Mouse (Mus musculus) kidney, adult 2 months (tissue): Measurements from ENCODE around the gene Kremen2. TPM values are rescaled to one million over a fixed set of nuclear protein-coding genes. Genes with fewer than 3 reads are reported as not detected.

ENCODE experiments used
- DNase-seq: peaks from one replicate; pipeline ENCODE4 v3.0.0; 2021
- H3K27ac ChIP-seq: fragments of 200-500 bp; 2 replicates; pipeline ENCODE4 v1.5.1; 2012; ENCODE audit warnings: low read depth, low read length, control low read depth, inconsistent platforms; ENCODE audit not compliant: insufficient read depth
- H3K27me3 ChIP-seq: fragments of 200-500 bp; replicated peaks from 2 replicates; pipeline ENCODE4 v1.6.1; 2012; ENCODE audit warnings: mild to moderate bottlenecking, moderate library complexity, low read length, inconsistent platforms; ENCODE audit not compliant: control insufficient read depth, insufficient read depth
- H3K36me3 ChIP-seq: fragments of 200-500 bp; 2 replicates; pipeline ENCODE4 v1.6.1; 2012; ENCODE audit warnings: mild to moderate bottlenecking, moderate library complexity, low read length, inconsistent platforms; ENCODE audit not compliant: control insufficient read depth, insufficient read depth
- H3K4me1 ChIP-seq: fragments of 200-500 bp; 2 replicates; pipeline ENCODE4 v1.6.1; 2011; ENCODE audit warnings: low read length; ENCODE audit not compliant: control insufficient read depth, insufficient read depth
- H3K4me3 ChIP-seq: fragments of 200-500 bp; 2 replicates; pipeline ENCODE4 v1.5.1; 2011; ENCODE audit warnings: mild to moderate bottlenecking, low read depth, low read length, control low read depth; ENCODE audit not compliant: insufficient read depth
- CTCF ChIP-seq: fragments of 200-500 bp; conservative IDR thresholded peaks from 2 replicates; pipeline ENCODE4 v1.5.1; 2011; ENCODE audit warnings: low read depth, mild to moderate bottlenecking, control low read depth, low read length, moderate library complexity, mixed read lengths; ENCODE audit not compliant: insufficient read depth, insufficient read length
- POLR2A ChIP-seq: fragments of 200-500 bp; IDR thresholded peaks from one replicate; pipeline ENCODE4 v1.6.1; 2011; ENCODE audit warnings: low read depth, low read length, control low read depth
- WGBS: fragments of 180-500 bp; shearing (Covaris S2); methylation state at CpG from one replicate; pipeline ENCODE4 v1.1.7; 2018; 5-methylcytosine and 5-hydroxymethylcytosine counted together
- polyA plus RNA-seq: library from polyadenylated mRNA; depleted of rRNA; stranded (reverse); fragments of >200 nt; gene quantifications from 2 replicates; pipeline ENCODE4 v1.2.3, GENCODE M21; 2012

Kremen2 gene
- polyA plus RNA-seq, 1 experiment = 0.17 TPM

GRCm38 (mm10) chr17:23734341-23734740 lies 11.3 kb downstream of the Kremen2 start:
- Histone ChIP-seq H3K27me3 (no peaks in the 10 kb centered on the region), H3K4me1 (no peaks in the 10 kb centered on the region), H3K4me3 (no peak overlapping the region), H3K27ac (no peak overlapping the region), H3K36me3 (no peaks in the 10 kb centered on the region)
- WGBS = 47% methylated on average over 1 of the region's 1 CpGs
- DNase-seq = peak; percentile 46
- no peak for TF ChIP-seq CTCF
- TF ChIP-seq POLR2A = no peak

- no peak overlapping the region for H3K27ac ChIP-seq
- H3K4me3 ChIP-seq = no peak overlapping the region
- H3K4me1 ChIP-seq = no peaks in the 10 kb centered on the region
- TF ChIP-seq POLR2A = no peak
- TF ChIP-seq CTCF = no peak
- H3K27me3 ChIP-seq = no peaks in the 10 kb centered on the region
- no peaks in the 10 kb centered on the region for H3K36me3 ChIP-seq
- WGBS = 54% methylated on average over 1 of the region's 1 CpGs
- DNase-seq = no peak
Measured at GRCm38 (mm10) chr17:23730441-23730840, 15.2 kb downstream of the Kremen2 start.

- TF ChIP-seq CTCF = 0 out of 2 replicates have a peak, but pooled peaks have one; percentile 12
- no peak for TF ChIP-seq POLR2A
- Histone ChIP-seq H3K4me1 (no peaks in the 10 kb centered on the region), H3K27ac (no peak overlapping the region), H3K27me3 (no peaks in the 10 kb centered on the region), H3K4me3 (peak overlapping the region; percentile 66), H3K36me3 (no peaks in the 10 kb centered on the region)
- DNase-seq = peak; percentile 81
- WGBS = 1% methylated on average over 20 of the region's 20 CpGs
Measured at GRCm38 (mm10) chr17:23726758-23727142, 18.9 kb downstream of the Kremen2 start.

GRCm38 (mm10) chr17:23725999-23726757 lies 19.5 kb downstream of the Kremen2 start, which contains the start of gene Pkmyt1:
Gene Pkmyt1 (plus strand): TSS chr17:23726336.
- no peaks in the 10 kb centered on the region for H3K27me3 ChIP-seq
- peak within 1 kb of the TSS; percentile 66 for H3K4me3 ChIP-seq
- DNase-seq = peak; percentile 97
- WGBS = under 1% methylated on average over 73 of the region's 73 CpGs
- no peaks in the 10 kb centered on the region; the same call in 1 of the 2 replicates for H3K4me1 ChIP-seq
- no peaks in the 10 kb centered on the region for H3K36me3 ChIP-seq
- TF ChIP-seq CTCF (no peak), POLR2A (peak; percentile 60)
- no peak within 1 kb of the TSS for H3K27ac ChIP-seq

- H3K27ac ChIP-seq = no peak overlapping the region
- 59% methylated on average over 4 of the region's 4 CpGs for WGBS
- H3K36me3 ChIP-seq = no peaks in the 10 kb centered on the region
- TF ChIP-seq CTCF = no peak
- no peak for TF ChIP-seq POLR2A
- no peak for DNase-seq
- H3K27me3 ChIP-seq = no peaks in the 10 kb centered on the region
- H3K4me3 ChIP-seq = peak overlapping the region; percentile 66; the same call in 1 of the 2 replicates
- H3K4me1 ChIP-seq = no peaks in the 10 kb centered on the region; the same call in 1 of the 2 replicates
Measured at GRCm38 (mm10) chr17:23725477-23725876, 20.2 kb downstream of the Kremen2 start.

- Histone ChIP-seq H3K4me3 (no peak within 1 kb of the TSS), H3K27ac (no peak within 1 kb of the TSS), H3K4me1 (no peaks in the 10 kb centered on the region; the same call in 1 of the 2 replicates), H3K36me3 (no peaks in the 10 kb centered on the region), H3K27me3 (no peaks in the 10 kb centered on the region)
- TF ChIP-seq POLR2A = no peak
- no peak for TF ChIP-seq CTCF
- 88% methylated on average over 7 of the region's 7 CpGs for WGBS
- DNase-seq = no peak
Measured at GRCm38 (mm10) chr17:23722376-23723125, 23.1 kb downstream of the Kremen2 start, which contains the start of gene 1520401A03Rik. Gene 1520401A03Rik (minus strand): TSS chr17:23722783.

- no peak overlapping the region for H3K27ac ChIP-seq
- H3K4me1 ChIP-seq = no peaks in the 10 kb centered on the region; the same call in 1 of the 2 replicates
- H3K27me3 ChIP-seq = no peaks in the 10 kb centered on the region
- no peaks in the 10 kb centered on the region for H3K36me3 ChIP-seq
- no peak for DNase-seq
- no peak overlapping the region for H3K4me3 ChIP-seq
- WGBS = 76% methylated on average over 2 of the region's 2 CpGs
- TF ChIP-seq CTCF (no peak), POLR2A (no peak)
Measured at GRCm38 (mm10) chr17:23721886-23722285, 23.7 kb downstream of the Kremen2 start.
